Mouse (Mus musculus): ENCODE measurements around the gene Dazap1. TPM values are rescaled to one million over a fixed set of nuclear protein-coding genes. Genes with fewer than 3 reads are reported as not detected.

The Dazap1 gene
- polyA plus RNA-seq, 1 experiment: 175 TPM

GRCm38 (mm10) chr10:80238306-80238705 lies 23.0 kb upstream of the Dazap1 start:
- Histone ChIP-seq H3K4me1 (ENCODE audit: control insufficient read depth, insufficient read depth, low read length) (no peaks in the 10 kb centered on the region), H3K36me3 (ENCODE audit: control insufficient read depth, insufficient read depth, low read length, poor library complexity, severe bottlenecking) (peaks cover 46% of the 10 kb centered on the region), H3K27ac (ENCODE audit: insufficient read depth, low read length) (no peak overlapping the region), H3K27me3 (ENCODE audit: control insufficient read depth, insufficient read depth, low read length, poor library complexity, severe bottlenecking) (no peaks in the 10 kb centered on the region), H3K9ac (ENCODE audit: low read depth, poor library complexity, severe bottlenecking) (no peak overlapping the region), H3K9me3 (replicated peaks; ENCODE audit: control insufficient read depth, insufficient read depth, low read length, poor library complexity, severe bottlenecking) (no peaks in the 10 kb centered on the region), H3K4me3 (ENCODE audit: low read depth, low read length) (no peak overlapping the region)
- TF ChIP-seq EP300 (IDR thresholded peaks at IDR 0.05; ENCODE audit: insufficient read depth, low read depth, low read length) (no peak), POLR2A (IDR thresholded peaks at IDR 0.05; ENCODE audit: insufficient read depth, low read length) (no peak), CTCF (IDR thresholded peaks at IDR 0.05; ENCODE audit: low read depth, low read length) (no peak)

GRCm38 (mm10) chr10:80239791-80240190 lies 21.5 kb upstream of the Dazap1 start:
- Histone ChIP-seq H3K27ac (ENCODE audit: insufficient read depth, low read length) (no peak overlapping the region), H3K4me3 (ENCODE audit: low read depth, low read length) (no peak overlapping the region), H3K27me3 (ENCODE audit: control insufficient read depth, insufficient read depth, low read length, poor library complexity, severe bottlenecking) (no peaks in the 10 kb centered on the region), H3K9ac (ENCODE audit: low read depth, poor library complexity, severe bottlenecking) (no peak overlapping the region), H3K36me3 (ENCODE audit: control insufficient read depth, insufficient read depth, low read length, poor library complexity, severe bottlenecking) (peaks cover 38% of the 10 kb centered on the region), H3K9me3 (replicated peaks; ENCODE audit: control insufficient read depth, insufficient read depth, low read length, poor library complexity, severe bottlenecking) (no peaks in the 10 kb centered on the region), H3K4me1 (ENCODE audit: control insufficient read depth, insufficient read depth, low read length) (no peaks in the 10 kb centered on the region)
- no peak for TF ChIP-seq POLR2A (IDR thresholded peaks at IDR 0.05; ENCODE audit: insufficient read depth, low read length)
- no peak for TF ChIP-seq CTCF (IDR thresholded peaks at IDR 0.05; ENCODE audit: low read depth, low read length)
- TF ChIP-seq EP300 (IDR thresholded peaks at IDR 0.05; ENCODE audit: insufficient read depth, low read depth, low read length): no peak

- Histone ChIP-seq H3K9me3 (replicated peaks; ENCODE audit: control insufficient read depth, insufficient read depth, low read length, poor library complexity, severe bottlenecking) (no peaks in the 10 kb centered on the region), H3K9ac (ENCODE audit: low read depth, poor library complexity, severe bottlenecking) (no peak overlapping the region), H3K4me3 (ENCODE audit: low read depth, low read length) (no peak overlapping the region), H3K27me3 (ENCODE audit: control insufficient read depth, insufficient read depth, low read length, poor library complexity, severe bottlenecking) (no peaks in the 10 kb centered on the region), H3K36me3 (ENCODE audit: control insufficient read depth, insufficient read depth, low read length, poor library complexity, severe bottlenecking) (peaks cover 29% of the 10 kb centered on the region), H3K4me1 (ENCODE audit: control insufficient read depth, insufficient read depth, low read length) (no peaks in the 10 kb centered on the region), H3K27ac (ENCODE audit: insufficient read depth, low read length) (no peak overlapping the region)
- TF ChIP-seq EP300 (IDR thresholded peaks at IDR 0.05; ENCODE audit: insufficient read depth, low read depth, low read length) (no peak), POLR2A (IDR thresholded peaks at IDR 0.05; ENCODE audit: insufficient read depth, low read length) (no peak), CTCF (IDR thresholded peaks at IDR 0.05; ENCODE audit: low read depth, low read length) (no peak)
Measured at GRCm38 (mm10) chr10:80242088-80242487, 19.2 kb upstream of the Dazap1 start.

- Histone ChIP-seq H3K9ac (ENCODE audit: low read depth, poor library complexity, severe bottlenecking) (no peak overlapping the region), H3K4me1 (ENCODE audit: control insufficient read depth, insufficient read depth, low read length) (no peaks in the 10 kb centered on the region), H3K27ac (ENCODE audit: insufficient read depth, low read length) (no peak overlapping the region), H3K9me3 (replicated peaks; ENCODE audit: control insufficient read depth, insufficient read depth, low read length, poor library complexity, severe bottlenecking) (no peaks in the 10 kb centered on the region), H3K36me3 (ENCODE audit: control insufficient read depth, insufficient read depth, low read length, poor library complexity, severe bottlenecking) (peaks cover 26% of the 10 kb centered on the region), H3K4me3 (ENCODE audit: low read depth, low read length) (no peak overlapping the region), H3K27me3 (ENCODE audit: control insufficient read depth, insufficient read depth, low read length, poor library complexity, severe bottlenecking) (no peaks in the 10 kb centered on the region)
- TF ChIP-seq CTCF (IDR thresholded peaks at IDR 0.05; ENCODE audit: low read depth, low read length): no peak
- no peak for TF ChIP-seq POLR2A (IDR thresholded peaks at IDR 0.05; ENCODE audit: insufficient read depth, low read length)
Measured at GRCm38 (mm10) chr10:80242607-80243006, 18.7 kb upstream of the Dazap1 start.

GRCm38 (mm10) chr10:80244791-80245399 lies 16.4 kb upstream of the Dazap1 start:
- Histone ChIP-seq H3K9ac (ENCODE audit: low read depth, poor library complexity, severe bottlenecking) (no peak overlapping the region), H3K36me3 (ENCODE audit: control insufficient read depth, insufficient read depth, low read length, poor library complexity, severe bottlenecking) (peaks cover 19% of the 10 kb centered on the region; the same call in 1 of the 2 replicates), H3K4me3 (ENCODE audit: low read depth, low read length) (no peak overlapping the region), H3K27ac (ENCODE audit: insufficient read depth, low read length) (no peak overlapping the region), H3K27me3 (ENCODE audit: control insufficient read depth, insufficient read depth, low read length, poor library complexity, severe bottlenecking) (no peaks in the 10 kb centered on the region), H3K4me1 (ENCODE audit: control insufficient read depth, insufficient read depth, low read length) (peaks cover 1% of the 10 kb centered on the region), H3K9me3 (replicated peaks; ENCODE audit: control insufficient read depth, insufficient read depth, low read length, poor library complexity, severe bottlenecking) (no peaks in the 10 kb centered on the region)
- TF ChIP-seq POLR2A (IDR thresholded peaks at IDR 0.05; ENCODE audit: insufficient read depth, low read length): no peak
- no peak for TF ChIP-seq CTCF (IDR thresholded peaks at IDR 0.05; ENCODE audit: low read depth, low read length)
- TF ChIP-seq EP300 (IDR thresholded peaks at IDR 0.05; ENCODE audit: insufficient read depth, low read depth, low read length): no peak

GRCm38 (mm10) chr10:80245600-80245999 lies 15.7 kb upstream of the Dazap1 start:
- Histone ChIP-seq H3K27me3 (ENCODE audit: control insufficient read depth, insufficient read depth, low read length, poor library complexity, severe bottlenecking) (no peaks in the 10 kb centered on the region), H3K9me3 (replicated peaks; ENCODE audit: control insufficient read depth, insufficient read depth, low read length, poor library complexity, severe bottlenecking) (no peaks in the 10 kb centered on the region), H3K36me3 (ENCODE audit: control insufficient read depth, insufficient read depth, low read length, poor library complexity, severe bottlenecking) (peaks cover 14% of the 10 kb centered on the region; the same call in 1 of the 2 replicates), H3K4me1 (ENCODE audit: control insufficient read depth, insufficient read depth, low read length) (peaks cover 1% of the 10 kb centered on the region), H3K27ac (ENCODE audit: insufficient read depth, low read length) (no peak overlapping the region), H3K4me3 (ENCODE audit: low read depth, low read length) (no peak overlapping the region), H3K9ac (ENCODE audit: low read depth, poor library complexity, severe bottlenecking) (no peak overlapping the region)
- TF ChIP-seq EP300 (IDR thresholded peaks at IDR 0.05; ENCODE audit: insufficient read depth, low read depth, low read length) (no peak), CTCF (IDR thresholded peaks at IDR 0.05; ENCODE audit: low read depth, low read length) (peak; percentile 65), POLR2A (IDR thresholded peaks at IDR 0.05; ENCODE audit: insufficient read depth, low read length) (no peak)

Data from ES-Bruce4 (cell line).